Mouse (Mus musculus) G1E (cell line): Measurements from ENCODE around the gene Klc2. TPM values are rescaled to one million over a fixed set of nuclear protein-coding genes. Genes with fewer than 3 reads are reported as not detected.
A peak's percentile ranks its signal among the peaks of the same experiment; 100 is the strongest.

Source experiments
- ATAC-seq: 2 replicates; pipeline ENCODE4 v1.8.0; 2016; ENCODE audit warnings: mild to moderate bottlenecking; ENCODE audit not compliant: insufficient number of reproducible peaks, poor library complexity, low FRiP score, severe bottlenecking; ENCODE audit errors: extremely low read depth
- DNase-seq: peaks from one replicate; pipeline ENCODE4 v3.0.0; 2012; ENCODE audit warnings: low spot score
- H3K27me3 ChIP-seq: 2 replicates; pipeline ENCODE4 v1.6.1; 2012; ENCODE audit warnings: mild to moderate bottlenecking, low read length, inconsistent platforms; ENCODE audit not compliant: insufficient read depth
- H3K36me3 ChIP-seq: replicated peaks from 2 replicates; pipeline ENCODE3; 2012; ENCODE audit warnings: mild to moderate bottlenecking, inconsistent platforms
- H3K4me1 ChIP-seq: 2 replicates; pipeline ENCODE4 v1.6.1; 2012; ENCODE audit warnings: low read depth, low read length, inconsistent platforms, mixed read lengths; ENCODE audit not compliant: insufficient read depth
- H3K4me3 ChIP-seq: 2 replicates; pipeline ENCODE4 v1.5.1; 2012; ENCODE audit warnings: low read depth, mild to moderate bottlenecking, inconsistent platforms, low read length, moderate library complexity, mixed read lengths
- H3K9me3 ChIP-seq: replicated peaks from 2 replicates; pipeline ENCODE4 v1.6.1; 2012; ENCODE audit warnings: inconsistent platforms
- CTCF ChIP-seq: IDR thresholded peaks from 2 replicates; pipeline ENCODE4 v1.5.1; 2012; ENCODE audit warnings: low read depth, low read length, inconsistent platforms, mixed read lengths
- GATA1 ChIP-seq: IDR thresholded peaks from 2 replicates; pipeline ENCODE4 v1.6.1; 2012; ENCODE audit warnings: borderline replicate concordance, low read length, inconsistent platforms, mixed read lengths
- GATA2 ChIP-seq: IDR thresholded peaks from 2 replicates; pipeline ENCODE4 v1.6.1; 2012; ENCODE audit warnings: low read depth, low read length, inconsistent platforms, borderline replicate concordance
- POLR2AphosphoS5 ChIP-seq: IDR thresholded peaks from 2 replicates; pipeline ENCODE4 v1.6.1; 2012; ENCODE audit warnings: low read depth, low read length, inconsistent platforms; ENCODE audit not compliant: insufficient replicate concordance
- TAL1 ChIP-seq: conservative IDR thresholded peaks from 2 replicates; pipeline ENCODE4 v1.6.1; 2012; ENCODE audit warnings: low read depth, low read length, inconsistent platforms, mixed read lengths
- polyA plus RNA-seq: library from polyadenylated mRNA; stranded (reverse); fragments of >175 nt; gene quantifications from 2 replicates; pipeline ENCODE4 v1.2.3, GENCODE M21; 2012
- total RNA-seq, 2 experiments: library from RNA; stranded (forward) in 1 of 2; stranded (reverse) in 1 of 2; fragments of 200-1000 nt in 1 of 2; fragments of >200 nt in 1 of 2; fragmentation: Nextera tagmentation in 1 of 2; gene quantifications; 2 replicates each; pipeline ENCODE4 v1.2.3; 2014 to 2017

Gene Klc2
- total and polyA plus RNA-seq, 3 experiments: 3.4 to 10.1 (median 6.8) TPM

- peaks cover 34% of the 10 kb centered on the region for H3K4me1 ChIP-seq
These were observed 51.1 kb downstream of the Klc2 start for GRCm38 (mm10) chr19:5067040-5067799.

GRCm38 (mm10) chr19:5065104-5065503 is 53.3 kb downstream of the Klc2 start:
- no peaks in the 10 kb centered on the region for H3K36me3 ChIP-seq
- no peak for DNase-seq
- TF ChIP-seq POLR2AphosphoS5 (no peak), GATA1 (no peak), GATA2 (no peak), TAL1 (no peak), CTCF (no peak)
- H3K4me1 ChIP-seq: peaks cover 34% of the 10 kb centered on the region
- H3K27me3 ChIP-seq: peaks cover 39% of the 10 kb centered on the region
- ATAC-seq: no peak
- no peaks in the 10 kb centered on the region for H3K9me3 ChIP-seq
- no peak overlapping the region for H3K4me3 ChIP-seq

More at GRCm38 (mm10) chr19:5067040-5067799, 51.1 kb downstream of the Klc2 start:
- Histone ChIP-seq H3K4me3 (no peak overlapping the region), H3K9me3 (no peaks in the 10 kb centered on the region), H3K27me3 (peaks cover 43% of the 10 kb centered on the region), H3K36me3 (no peaks in the 10 kb centered on the region)
- no peak for TF ChIP-seq GATA2
- no peak for TF ChIP-seq TAL1
- no peak for TF ChIP-seq CTCF
- no peak for TF ChIP-seq GATA1
- TF ChIP-seq POLR2AphosphoS5: no peak
- no peak for DNase-seq
- no peak for ATAC-seq

- Histone ChIP-seq H3K4me3 (no peak overlapping the region), H3K27me3 (peaks cover 22% of the 10 kb centered on the region; the same call in 1 of the 2 replicates), H3K36me3 (no peaks in the 10 kb centered on the region), H3K9me3 (no peaks in the 10 kb centered on the region), H3K4me1 (peaks cover 40% of the 10 kb centered on the region)
- DNase-seq (no peak), ATAC-seq (no peak)
- TF ChIP-seq TAL1 (no peak), GATA2 (no peak), GATA1 (no peak), POLR2AphosphoS5 (no peak), CTCF (no peak)
These were observed 55.9 kb downstream of the Klc2 start for GRCm38 (mm10) chr19:5062446-5062845.

- no peak for TF ChIP-seq TAL1
- no peak for TF ChIP-seq GATA2
- no peak for TF ChIP-seq POLR2AphosphoS5
- TF ChIP-seq CTCF: no peak
- TF ChIP-seq GATA1: no peak
- H3K27me3 ChIP-seq: peaks cover 18% of the 10 kb centered on the region; the same call in 1 of the 2 replicates
- no peaks in the 10 kb centered on the region for H3K36me3 ChIP-seq
- H3K4me1 ChIP-seq: peaks cover 36% of the 10 kb centered on the region
- no peak for ATAC-seq
- no peaks in the 10 kb centered on the region for H3K9me3 ChIP-seq
- no peak overlapping the region for H3K4me3 ChIP-seq
- DNase-seq: no peak
These were observed 56.3 kb downstream of the Klc2 start for GRCm38 (mm10) chr19:5062041-5062440.

- H3K4me1 ChIP-seq: peaks cover 39% of the 10 kb centered on the region
- TF ChIP-seq GATA2 (no peak), TAL1 (no peak), CTCF (no peak), POLR2AphosphoS5 (no peak), GATA1 (no peak)
- no peaks in the 10 kb centered on the region for H3K9me3 ChIP-seq
These were observed 57.7 kb downstream of the Klc2 start for GRCm38 (mm10) chr19:5060365-5061330.

More at GRCm38 (mm10) chr19:5060365-5061330, 57.7 kb downstream of the Klc2 start:
- Histone ChIP-seq H3K27me3 (peaks cover 16% of the 10 kb centered on the region; the same call in 1 of the 2 replicates), H3K36me3 (no peaks in the 10 kb centered on the region), H3K4me3 (no peak overlapping the region)
- no peak for ATAC-seq
- peak; percentile 42 for DNase-seq
